Mouse (Mus musculus) limb, embryonic 15.5 days (tissue): Measurements from ENCODE around the gene Tbc1d23. TPM values are rescaled to one million over a fixed set of nuclear protein-coding genes. Genes with fewer than 3 reads are reported as not detected.
"Not testable (repeated sequence)": the region's sequence is repeated elsewhere in the genome, so short reads cannot be mapped to it uniquely, and the experiment has no call there.

Experiments
- ATAC-seq: fragments of 200-750 bp; cut with Nextera tagmentation; 2 replicates; pipeline ENCODE4 v1.8.0; 2017; ENCODE audit warnings: low read depth, moderate TSS enrichment; ENCODE audit not compliant: insufficient number of reproducible peaks, low FRiP score, low TSS enrichment
- H3K27ac ChIP-seq: fragments of 300-500 bp; sonication (generic); 2 replicates; pipeline ENCODE4 v1.5.1; 2015; ENCODE audit warnings: moderate library complexity, mild to moderate bottlenecking, inconsistent platforms
- H3K27me3 ChIP-seq: fragments of 300-500 bp; sonication (generic); 2 replicates; pipeline ENCODE4 v1.6.1; 2015; ENCODE audit warnings: inconsistent platforms
- H3K36me3 ChIP-seq: fragments of 300-500 bp; sonication (generic); 2 replicates; pipeline ENCODE4 v1.6.1; 2015; ENCODE audit warnings: inconsistent platforms
- H3K4me1 ChIP-seq: fragments of 300-500 bp; sonication (generic); 2 replicates; pipeline ENCODE4 v1.6.1; 2015; ENCODE audit warnings: inconsistent platforms
- H3K4me2 ChIP-seq: fragments of 300-500 bp; sonication (generic); 2 replicates; pipeline ENCODE4 v1.6.1; 2015; ENCODE audit warnings: mild to moderate bottlenecking, inconsistent platforms
- H3K4me3 ChIP-seq: fragments of 300-500 bp; sonication (generic); 2 replicates; pipeline ENCODE4 v1.5.1; 2015; ENCODE audit warnings: mild to moderate bottlenecking, inconsistent platforms
- H3K9ac ChIP-seq: fragments of 300-500 bp; sonication (generic); 2 replicates; pipeline ENCODE4 v1.6.1; 2015; ENCODE audit warnings: inconsistent platforms
- H3K9me3 ChIP-seq: fragments of 300-500 bp; sonication (generic); 2 replicates; pipeline ENCODE4 v1.6.1; 2016; ENCODE audit warnings: inconsistent platforms
- WGBS: fragments of 180-500 bp; shearing (Covaris S2); methylation state at CpG from one replicate; pipeline ENCODE4 v1.1.7; 2015; 5-methylcytosine and 5-hydroxymethylcytosine counted together
- polyA plus RNA-seq: library from polyadenylated mRNA; unstranded; fragments of >200 nt; fragmentation: Nextera tagmentation; extraction: Ambion mirVana; gene quantifications from 2 replicates; pipeline ENCODE4 v1.2.1, GENCODE M21; 2015

Tbc1d23 gene
- polyA plus RNA-seq, 1 experiment from 2014 or later = 34.6 TPM

GRCm38 (mm10) chr16:57197281-57197680 lies 34.0 kb downstream of the Tbc1d23 start:
- H3K36me3 ChIP-seq = peaks cover 37% of the 10 kb centered on the region

GRCm38 (mm10) chr16:57196590-57196989 lies 34.7 kb downstream of the Tbc1d23 start:
- 89% methylated on average over 5 of the region's 5 CpGs for WGBS
- no peak overlapping the region for H3K9ac ChIP-seq
- peaks cover 44% of the 10 kb centered on the region for H3K36me3 ChIP-seq
- no peak overlapping the region for H3K27ac ChIP-seq
- no peaks in the 10 kb centered on the region for H3K4me1 ChIP-seq
- no peaks in the 10 kb centered on the region for H3K27me3 ChIP-seq
- H3K9me3 ChIP-seq = no peaks in the 10 kb centered on the region
- no peak overlapping the region for H3K4me3 ChIP-seq
- no peak overlapping the region for H3K4me2 ChIP-seq
- no peak for ATAC-seq

More at GRCm38 (mm10) chr16:57197281-57197680, 34.0 kb downstream of the Tbc1d23 start:
- 65% methylated on average over 3 of the region's 3 CpGs for WGBS
- Histone ChIP-seq H3K9me3 (no peaks in the 10 kb centered on the region), H3K27me3 (no peaks in the 10 kb centered on the region), H3K27ac (no peak overlapping the region), H3K4me2 (no peak overlapping the region), H3K4me3 (no peak overlapping the region), H3K4me1 (no peaks in the 10 kb centered on the region), H3K9ac (no peak overlapping the region)
- ATAC-seq = no peak

GRCm38 (mm10) chr16:57191214-57191613 lies 40.1 kb downstream of the Tbc1d23 start:
- 90% methylated on average over 14 of the region's 14 CpGs for WGBS
- H3K36me3 ChIP-seq = peaks cover 42% of the 10 kb centered on the region
- H3K27ac ChIP-seq = no peak overlapping the region
- no peak for ATAC-seq
- no peak overlapping the region for H3K9ac ChIP-seq
- H3K4me3 ChIP-seq = no peak overlapping the region
- no peak overlapping the region for H3K4me2 ChIP-seq
- no peaks in the 10 kb centered on the region for H3K9me3 ChIP-seq
- no peaks in the 10 kb centered on the region for H3K4me1 ChIP-seq
- no peaks in the 10 kb centered on the region for H3K27me3 ChIP-seq

GRCm38 (mm10) chr16:57190390-57190789 lies 40.9 kb downstream of the Tbc1d23 start:
- no peak overlapping the region for H3K9ac ChIP-seq
- no peak overlapping the region for H3K27ac ChIP-seq
- H3K4me3 ChIP-seq = no peak overlapping the region
- ATAC-seq = no peak
- H3K4me2 ChIP-seq = no peak overlapping the region
- 89% methylated on average over 8 of the region's 8 CpGs for WGBS
- no peaks in the 10 kb centered on the region for H3K9me3 ChIP-seq
- no peaks in the 10 kb centered on the region for H3K4me1 ChIP-seq
- H3K27me3 ChIP-seq = no peaks in the 10 kb centered on the region
- H3K36me3 ChIP-seq = peaks cover 48% of the 10 kb centered on the region

GRCm38 (mm10) chr16:57189493-57189892 lies 41.8 kb downstream of the Tbc1d23 start:
- H3K9me3 ChIP-seq = no peaks in the 10 kb centered on the region
- H3K4me1 ChIP-seq = no peaks in the 10 kb centered on the region
- peaks cover 45% of the 10 kb centered on the region for H3K36me3 ChIP-seq
- 74% methylated on average over 2 of the region's 2 CpGs for WGBS
- no peak overlapping the region for H3K27ac ChIP-seq
- H3K27me3 ChIP-seq = no peaks in the 10 kb centered on the region
- no peak overlapping the region for H3K4me2 ChIP-seq
- no peak overlapping the region for H3K9ac ChIP-seq
- H3K4me3 ChIP-seq = no peak overlapping the region
- no peak for ATAC-seq

GRCm38 (mm10) chr16:57186618-57187017 lies 44.7 kb downstream of the Tbc1d23 start:
- Histone ChIP-seq H3K27ac (no peak overlapping the region), H3K36me3 (peaks cover 55% of the 10 kb centered on the region), H3K9me3 (no peaks in the 10 kb centered on the region), H3K27me3 (no peaks in the 10 kb centered on the region), H3K9ac (no peak overlapping the region), H3K4me3 (no peak overlapping the region), H3K4me2 (no peak overlapping the region), H3K4me1 (no peaks in the 10 kb centered on the region)
- 88% methylated on average over 4 of the region's 4 CpGs for whole genome bisulfite sequencing
- ATAC-seq = no peak

GRCm38 (mm10) chr16:57182037-57182436 lies 49.3 kb downstream of the Tbc1d23 start:
- no peak overlapping the region for H3K4me3 ChIP-seq
- no peaks in the 10 kb centered on the region for H3K9me3 ChIP-seq
- no peaks in the 10 kb centered on the region for H3K27me3 ChIP-seq
- H3K27ac ChIP-seq = no peak overlapping the region
- no peaks in the 10 kb centered on the region for H3K4me1 ChIP-seq
- WGBS = 83% methylated on average over 5 of the region's 5 CpGs
- H3K9ac ChIP-seq = no peak overlapping the region
- H3K4me2 ChIP-seq = no peak overlapping the region
- no peak for ATAC-seq
- peaks cover 71% of the 10 kb centered on the region for H3K36me3 ChIP-seq

- Histone ChIP-seq H3K9me3 (no peaks in the 10 kb centered on the region), H3K27ac (no peak overlapping the region), H3K4me3 (no peak overlapping the region), H3K27me3 (no peaks in the 10 kb centered on the region), H3K4me2 (no peak overlapping the region), H3K9ac (no peak overlapping the region), H3K36me3 (peaks cover 78% of the 10 kb centered on the region), H3K4me1 (no peaks in the 10 kb centered on the region)
- WGBS = 75% methylated on average over 11 of the region's 11 CpGs
- no peak for ATAC-seq
Measured at GRCm38 (mm10) chr16:57181180-57181579, 50.1 kb downstream of the Tbc1d23 start.

GRCm38 (mm10) chr16:57177664-57178063 lies 53.6 kb downstream of the Tbc1d23 start:
- H3K4me3 ChIP-seq = no peak overlapping the region
- no peak overlapping the region for H3K4me2 ChIP-seq
- no peaks in the 10 kb centered on the region for H3K4me1 ChIP-seq
- H3K9me3 ChIP-seq = no peaks in the 10 kb centered on the region
- WGBS = 88% methylated on average over 10 of the region's 10 CpGs
- no peak for ATAC-seq
- peaks cover 74% of the 10 kb centered on the region for H3K36me3 ChIP-seq
- no peak overlapping the region for H3K27ac ChIP-seq
- H3K9ac ChIP-seq = no peak overlapping the region
- no peaks in the 10 kb centered on the region for H3K27me3 ChIP-seq

GRCm38 (mm10) chr16:57177254-57177653 lies 54.0 kb downstream of the Tbc1d23 start:
- 68% methylated on average over 2 of the region's 2 CpGs for WGBS
- Histone ChIP-seq H3K4me1 (no peaks in the 10 kb centered on the region), H3K4me3 (no peak overlapping the region), H3K9ac (no peak overlapping the region), H3K27me3 (no peaks in the 10 kb centered on the region), H3K36me3 (peaks cover 74% of the 10 kb centered on the region), H3K9me3 (no peaks in the 10 kb centered on the region), H3K4me2 (no peak overlapping the region), H3K27ac (no peak overlapping the region)
- no peak for ATAC-seq

- Histone ChIP-seq H3K36me3 (peaks cover 66% of the 10 kb centered on the region), H3K4me1 (no peaks in the 10 kb centered on the region), H3K9ac (no peak overlapping the region), H3K27ac (no peak overlapping the region), H3K4me3 (no peak overlapping the region), H3K9me3 (no peaks in the 10 kb centered on the region), H3K27me3 (no peaks in the 10 kb centered on the region), H3K4me2 (no peak overlapping the region)
- no peak for ATAC-seq
- WGBS = 90% methylated on average over 7 of the region's 7 CpGs
Measured at GRCm38 (mm10) chr16:57176276-57176675, 55.0 kb downstream of the Tbc1d23 start.

- no peaks in the 10 kb centered on the region for H3K27me3 ChIP-seq
- H3K9ac ChIP-seq = no peak overlapping the region
- 71% methylated on average over 2 of the region's 2 CpGs for whole genome bisulfite sequencing
- H3K36me3 ChIP-seq = peaks cover 66% of the 10 kb centered on the region
- no peak for ATAC-seq
- H3K4me1 ChIP-seq = no peaks in the 10 kb centered on the region
- H3K27ac ChIP-seq = no peak overlapping the region
- no peak overlapping the region for H3K4me3 ChIP-seq
- no peaks in the 10 kb centered on the region for H3K9me3 ChIP-seq
- no peak overlapping the region for H3K4me2 ChIP-seq
Measured at GRCm38 (mm10) chr16:57175751-57176150, 55.6 kb downstream of the Tbc1d23 start.

- H3K9ac ChIP-seq, H3K27me3 ChIP-seq, H3K27ac ChIP-seq, H3K4me3 ChIP-seq, ATAC-seq, H3K4me1 ChIP-seq, H3K4me2 ChIP-seq, H3K9me3 ChIP-seq: not testable (repeated sequence)
- peaks cover 64% of the 10 kb centered on the region for H3K36me3 ChIP-seq
Measured at GRCm38 (mm10) chr16:57174480-57174879, 56.8 kb downstream of the Tbc1d23 start.
